Mouse (Mus musculus) liver, embryonic 14.5 days (tissue): ENCODE measurements at regions not wholly inside any gene's neighbourhood (a gene's known extent, or its start where the extent isn't known, plus 50 kb on each side); places are given as distances from the start of the nearest gene placed in this dataset.

Source experiments
- ATAC-seq: fragments of 200-750 bp; cut with Nextera tagmentation; 2 replicates; pipeline ENCODE4 v1.8.0; 2017; ENCODE audit warnings: moderate number of reproducible peaks, mild to moderate bottlenecking, moderate library complexity; ENCODE audit not compliant: insufficient read depth
- DNase-seq, 3 experiments: peaks; one replicate each; pipeline ENCODE4 v3.0.0-alpha.2; 2012 to 2013; ENCODE audit warnings: low read depth in 3 of 3, low spot score in 3 of 3
- H3K27ac ChIP-seq: fragments of 300-500 bp; sonication (generic); 2 replicates; pipeline ENCODE4 v1.5.1; 2014; ENCODE audit warnings: moderate library complexity, mild to moderate bottlenecking, control low read depth, inconsistent platforms
- H3K27me3 ChIP-seq: fragments of 300-500 bp; sonication (generic); 2 replicates; pipeline ENCODE4 v1.6.1; 2014; ENCODE audit warnings: mild to moderate bottlenecking, low read length, moderate library complexity; ENCODE audit not compliant: control insufficient read depth, insufficient read depth
- H3K36me3 ChIP-seq: fragments of 300-500 bp; sonication (generic); replicated peaks from 2 replicates; pipeline ENCODE4 v1.6.1; 2014; ENCODE audit warnings: low read depth; ENCODE audit not compliant: control insufficient read depth, insufficient read depth
- H3K4me1 ChIP-seq, 2 experiments: fragments of 200-500 bp in 1 of 2; fragments of 300-500 bp in 1 of 2; sonication (generic) in 1 of 2; replicated peaks; 2 replicates each; pipeline ENCODE4 v1.6.1; 2012 to 2014; ENCODE audit warnings: antibody characterized with exemption in 1 of 2, inconsistent platforms in 1 of 2, low read length in 1 of 2; ENCODE audit not compliant: control insufficient read depth in 2 of 2, insufficient read depth in 2 of 2
- H3K4me2 ChIP-seq: fragments of 300-500 bp; sonication (generic); 2 replicates; pipeline ENCODE4 v1.6.1; 2014; ENCODE audit warnings: low read depth, mild to moderate bottlenecking, control low read depth, moderate library complexity
- H3K4me3 ChIP-seq, 2 experiments: fragments of 200-500 bp in 1 of 2; fragments of 300-500 bp in 1 of 2; sonication (generic) in 1 of 2; 2 replicates each; pipeline ENCODE4 v1.5.1; 2012 to 2014; ENCODE audit warnings: low read depth in 2 of 2, low read length in 2 of 2, mild to moderate bottlenecking in 2 of 2, control low read depth in 1 of 2, inconsistent platforms in 1 of 2, moderate library complexity in 1 of 2; ENCODE audit not compliant: insufficient read depth in 1 of 2
- H3K9ac ChIP-seq: fragments of 300-500 bp; sonication (generic); replicated peaks from 2 replicates; pipeline ENCODE4 v1.6.1; 2014; ENCODE audit warnings: mild to moderate bottlenecking, control low read depth, moderate library complexity
- H3K9me3 ChIP-seq: fragments of 300-500 bp; sonication (generic); 2 replicates; pipeline ENCODE4 v1.6.1; 2016; ENCODE audit warnings: low read length, mixed read lengths; ENCODE audit not compliant: control insufficient read depth
- CTCF ChIP-seq: IDR thresholded peaks from 2 replicates; pipeline ENCODE4 v1.5.1; 2016; ENCODE audit warnings: antibody characterized with exemption, low read depth, control low read depth
- EP300 ChIP-seq: IDR thresholded peaks from 2 replicates; pipeline ENCODE4 v1.6.1; 2016; ENCODE audit warnings: antibody characterized with exemption, low read depth
- WGBS: fragments of 180-500 bp; shearing (Covaris S2); extraction: QIAGEN DNeasy Blood & Tissue Kit; methylation state at CpG from one replicate; pipeline ENCODE4 v1.1.7; 2014; ENCODE audit not compliant: insufficient replicate concordance; 5-methylcytosine and 5-hydroxymethylcytosine counted together

GRCm38 (mm10) chr2:51439047-51439446 lies 188.3 kb upstream of the Tas2r134 start:
- no peaks in the 10 kb centered on the region for H3K9me3 ChIP-seq
- no peak overlapping the region for H3K27ac ChIP-seq
- no peaks in the 10 kb centered on the region for H3K36me3 ChIP-seq
- no peaks in the 10 kb centered on the region for H3K4me1 ChIP-seq
- H3K27me3 ChIP-seq: no peaks in the 10 kb centered on the region
- ATAC-seq (no peak), DNase-seq (no peak)
- TF ChIP-seq CTCF (no peak), EP300 (no peak)
- no peak overlapping the region for H3K4me3 ChIP-seq
- H3K9ac ChIP-seq: no peak overlapping the region
- WGBS: 11% methylated on average over 1 of the region's 1 CpGs
- no peak overlapping the region for H3K4me2 ChIP-seq

DNA sequence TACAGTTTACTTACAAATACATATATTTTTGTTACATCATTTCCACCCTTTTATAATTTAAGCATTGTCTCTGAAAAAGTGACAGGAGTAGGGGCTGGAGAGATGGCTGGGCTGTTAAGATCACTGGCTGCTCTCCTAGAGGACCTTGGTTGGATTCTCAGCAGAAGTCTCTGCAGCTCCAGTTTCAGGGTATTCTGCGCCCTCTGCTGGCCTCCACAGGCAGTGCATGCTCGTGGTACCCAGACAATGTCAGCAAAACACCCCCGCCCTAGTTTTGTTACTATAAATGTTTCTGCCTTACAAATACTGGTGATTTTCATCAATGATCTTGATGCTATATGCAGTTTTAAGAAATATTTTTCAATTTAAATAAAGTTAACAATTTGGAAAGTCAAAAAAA lies 190.7 kb upstream of the Tas2r134 start:
- Histone ChIP-seq H3K27me3 (no peaks in the 10 kb centered on the region), H3K4me3 (no peak overlapping the region), H3K36me3 (no peaks in the 10 kb centered on the region), H3K9me3 (no peaks in the 10 kb centered on the region), H3K4me1 (no peaks in the 10 kb centered on the region), H3K9ac (no peak overlapping the region), H3K4me2 (no peak overlapping the region), H3K27ac (no peak overlapping the region)
- ATAC-seq (no peak), DNase-seq (no peak)
- TF ChIP-seq CTCF: peak; percentile 80
- no peak for TF ChIP-seq EP300
- WGBS: 22% methylated on average over 3 of the region's 3 CpGs

GRCm38 (mm10) chr2:51431564-51431963 lies 195.7 kb upstream of the Tas2r134 start:
- no peak for DNase-seq
- ATAC-seq: no peak
- H3K36me3 ChIP-seq: no peaks in the 10 kb centered on the region
- no peak for TF ChIP-seq EP300
- no peak for TF ChIP-seq CTCF
- H3K9ac ChIP-seq: no peak overlapping the region
- no peak overlapping the region for H3K4me2 ChIP-seq
- 53% methylated on average over 3 of the region's 3 CpGs for WGBS
- no peak overlapping the region for H3K4me3 ChIP-seq
- no peaks in the 10 kb centered on the region for H3K4me1 ChIP-seq
- no peaks in the 10 kb centered on the region for H3K9me3 ChIP-seq
- H3K27ac ChIP-seq: no peak overlapping the region
- H3K27me3 ChIP-seq: no peaks in the 10 kb centered on the region

GRCm38 (mm10) chr2:51429716-51430115 lies 197.6 kb upstream of the Tas2r134 start:
- Histone ChIP-seq H3K9me3 (no peaks in the 10 kb centered on the region), H3K4me2 (no peak overlapping the region), H3K36me3 (no peaks in the 10 kb centered on the region), H3K4me3 (no peak overlapping the region), H3K9ac (no peak overlapping the region), H3K4me1 (no peaks in the 10 kb centered on the region), H3K27ac (no peak overlapping the region), H3K27me3 (no peaks in the 10 kb centered on the region)
- WGBS: 44% methylated on average over 5 of the region's 5 CpGs
- TF ChIP-seq CTCF: no peak
- TF ChIP-seq EP300: no peak
- ATAC-seq (no peak), DNase-seq (no peak)

DNA sequence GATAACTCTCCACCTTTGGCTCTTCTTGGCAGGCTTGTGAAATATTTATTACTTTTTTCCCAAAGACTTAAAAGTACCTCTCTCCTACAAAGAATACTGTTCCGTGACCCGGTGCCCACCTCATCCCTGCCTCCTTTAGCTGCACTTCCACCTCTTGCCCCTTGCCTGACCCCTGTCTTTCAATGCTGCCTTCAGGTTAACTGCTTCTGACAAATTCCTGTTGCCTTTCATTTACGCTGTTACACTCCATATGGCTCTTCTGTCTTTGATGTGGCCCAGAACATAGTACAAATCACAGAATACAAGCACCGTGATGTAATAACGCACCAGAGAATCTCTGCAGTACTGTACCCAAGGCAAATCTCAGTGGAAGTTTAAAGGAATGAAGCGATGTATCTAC lies 204.9 kb upstream of the Tas2r134 start:
- 67% methylated on average over 6 of the region's 6 CpGs for WGBS
- no peaks in the 10 kb centered on the region for H3K36me3 ChIP-seq
- H3K4me3 ChIP-seq: no peak overlapping the region
- ATAC-seq (no peak), DNase-seq (no peak)
- H3K9ac ChIP-seq: no peak overlapping the region
- no peaks in the 10 kb centered on the region for H3K4me1 ChIP-seq
- TF ChIP-seq EP300 (no peak), CTCF (no peak)
- no peaks in the 10 kb centered on the region for H3K27me3 ChIP-seq
- no peaks in the 10 kb centered on the region for H3K9me3 ChIP-seq
- no peak overlapping the region for H3K27ac ChIP-seq
- no peak overlapping the region for H3K4me2 ChIP-seq
